Mouse (Mus musculus): Measurements from ENCODE around the gene Ttll8. TPM values are rescaled to one million over a fixed set of nuclear protein-coding genes. Genes with fewer than 3 reads are reported as not detected.

The Ttll8 gene
- polyA plus RNA-seq, 1 experiment from 2014 or later, result not detected

DNA sequence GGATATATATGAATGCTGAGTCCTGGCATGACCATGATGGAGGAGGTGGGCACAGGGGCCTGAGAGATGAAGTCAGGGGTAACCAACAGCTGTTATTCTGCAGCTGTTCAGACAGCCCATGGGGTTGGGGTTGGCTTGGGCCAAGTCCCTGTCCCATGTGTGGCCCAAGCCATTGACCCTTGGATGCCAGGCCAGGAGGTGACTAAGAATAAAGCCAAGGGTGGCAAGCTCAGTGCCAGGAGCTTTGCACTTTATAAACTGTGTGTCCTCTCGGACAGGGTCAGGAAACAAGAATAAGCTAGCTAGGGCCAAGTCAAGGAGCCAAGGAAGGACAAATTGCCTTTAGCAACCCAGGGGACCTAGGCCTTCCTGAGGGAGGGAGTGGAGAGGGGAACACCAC is 62.0 kb downstream of the Ttll8 start:
- no peaks in the 10 kb centered on the region for H3K36me3 ChIP-seq (ENCODE audit: control insufficient read depth, insufficient read depth, low read length)
- no peak for ATAC-seq (ENCODE audit: insufficient read depth, low FRiP score)

DNA sequence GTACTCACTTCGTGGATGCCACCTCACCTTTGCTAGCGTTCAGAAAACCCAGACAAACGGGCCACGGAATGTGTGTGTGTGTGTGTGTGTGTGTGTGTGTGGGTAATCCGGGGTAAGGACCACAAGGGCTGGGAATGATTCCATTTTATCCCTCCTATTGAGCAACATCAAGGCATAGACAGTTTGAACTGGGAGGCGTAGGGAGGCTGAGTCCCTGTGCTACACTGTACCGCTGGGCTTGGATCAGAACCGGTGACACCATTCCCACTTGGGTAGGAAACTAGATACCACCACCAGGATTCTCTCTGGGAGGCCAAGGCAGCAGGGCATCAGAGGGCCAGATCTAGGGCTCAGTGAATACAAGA is 62.6 kb downstream of the Ttll8 start:
- H3K9me3 ChIP-seq (replicated peaks; ENCODE audit: control insufficient read depth, low read length), result no peaks in the 10 kb centered on the region
- H3K27me3 ChIP-seq (ENCODE audit: control insufficient read depth, insufficient read depth, low read length), result no peaks in the 10 kb centered on the region
- H3K4me2 ChIP-seq (ENCODE audit: low read depth, low read length), result peak overlapping the region; percentile 91
- H3K27ac ChIP-seq (ENCODE audit: low read length), result no peak overlapping the region
- H3K4me3 ChIP-seq (replicated peaks; ENCODE audit: low read length), result peak overlapping the region; percentile 54
- 69% methylated on average over 8 of the region's 8 CpGs for WGBS
- H3K4me1 ChIP-seq (ENCODE audit: control insufficient read depth, insufficient read depth, low read length), result no peaks in the 10 kb centered on the region; the same call in 1 of the 2 replicates
- ATAC-seq (ENCODE audit: insufficient read depth, low FRiP score), result no peak
- no peak overlapping the region for H3K9ac ChIP-seq (ENCODE audit: low read length)
- no peaks in the 10 kb centered on the region for H3K36me3 ChIP-seq (ENCODE audit: control insufficient read depth, insufficient read depth, low read length)

More for the DNA sequence above, 62.0 kb downstream of the Ttll8 start:
- no peak overlapping the region for H3K9ac ChIP-seq (ENCODE audit: low read length)
- H3K4me2 ChIP-seq (ENCODE audit: low read depth, low read length), result no peak overlapping the region
- H3K27me3 ChIP-seq (ENCODE audit: control insufficient read depth, insufficient read depth, low read length), result no peaks in the 10 kb centered on the region
- no peak overlapping the region for H3K4me3 ChIP-seq (replicated peaks; ENCODE audit: low read length)
- no peaks in the 10 kb centered on the region for H3K9me3 ChIP-seq (replicated peaks; ENCODE audit: control insufficient read depth, low read length)
- no peak overlapping the region for H3K27ac ChIP-seq (ENCODE audit: low read length)
- H3K4me1 ChIP-seq (ENCODE audit: control insufficient read depth, insufficient read depth, low read length), result no peaks in the 10 kb centered on the region; the same call in 1 of the 2 replicates
- whole genome bisulfite sequencing, result 88% methylated on average over 1 of the region's 1 CpGs

DNA sequence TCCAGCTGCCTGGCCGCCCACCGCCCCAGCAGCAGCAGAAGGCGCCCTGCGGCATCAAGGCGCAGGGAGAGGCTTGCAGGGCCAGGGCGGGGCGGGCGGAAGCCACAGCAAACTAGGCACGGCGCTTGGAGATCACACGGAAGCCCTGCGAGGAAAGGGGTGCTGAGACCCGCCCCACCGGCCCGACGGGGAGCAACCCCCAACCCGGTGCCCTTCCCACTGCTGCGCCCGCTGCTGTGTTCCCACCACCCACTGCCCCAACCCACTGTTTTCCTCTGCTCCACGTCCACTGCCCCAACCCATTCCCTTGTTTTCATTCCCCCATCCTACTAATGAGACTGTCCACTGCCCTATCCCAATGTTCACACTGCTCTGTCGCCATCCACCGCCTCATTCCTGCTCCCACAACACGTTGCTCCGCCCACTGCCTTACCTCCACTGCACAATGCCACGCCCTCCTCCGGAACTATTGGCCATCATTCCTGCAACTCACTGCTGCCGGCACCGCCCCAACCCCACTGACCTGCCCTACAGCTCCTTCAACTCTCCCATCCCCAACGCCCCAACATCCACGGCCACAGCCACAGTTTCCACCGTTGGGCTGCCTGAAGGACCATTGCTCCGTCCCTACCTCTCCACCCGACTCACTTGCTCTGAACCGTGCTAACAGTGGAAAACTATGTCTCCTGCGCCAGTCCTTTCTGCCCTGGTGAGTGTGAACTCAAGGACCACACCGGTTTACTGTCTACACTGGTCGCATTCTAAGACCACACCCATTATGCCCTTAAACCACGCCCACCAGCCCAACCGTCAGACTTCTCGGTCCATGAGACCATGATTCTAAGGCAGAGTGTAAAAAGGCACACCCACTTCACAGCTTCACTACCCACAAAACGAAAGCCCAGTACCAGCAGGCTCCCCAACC is 63.2 kb downstream of the Ttll8 start:
- H3K4me3 ChIP-seq (replicated peaks; ENCODE audit: low read length), result peak overlapping the region; percentile 54
- no peaks in the 10 kb centered on the region for H3K9me3 ChIP-seq (replicated peaks; ENCODE audit: control insufficient read depth, low read length)
- no peaks in the 10 kb centered on the region for H3K36me3 ChIP-seq (ENCODE audit: control insufficient read depth, insufficient read depth, low read length)
- H3K9ac ChIP-seq (ENCODE audit: low read length), result peak overlapping the region; percentile 74
- H3K27ac ChIP-seq (ENCODE audit: low read length), result no peak overlapping the region
- no peaks in the 10 kb centered on the region for H3K27me3 ChIP-seq (ENCODE audit: control insufficient read depth, insufficient read depth, low read length)
- peak; percentile 92 for ATAC-seq (ENCODE audit: insufficient read depth, low FRiP score)
- no peaks in the 10 kb centered on the region; the same call in 1 of the 2 replicates for H3K4me1 ChIP-seq (ENCODE audit: control insufficient read depth, insufficient read depth, low read length)
- H3K4me2 ChIP-seq (ENCODE audit: low read depth, low read length), result peak overlapping the region; percentile 91
- WGBS, result 1% methylated on average over 41 of the region's 41 CpGs

DNA sequence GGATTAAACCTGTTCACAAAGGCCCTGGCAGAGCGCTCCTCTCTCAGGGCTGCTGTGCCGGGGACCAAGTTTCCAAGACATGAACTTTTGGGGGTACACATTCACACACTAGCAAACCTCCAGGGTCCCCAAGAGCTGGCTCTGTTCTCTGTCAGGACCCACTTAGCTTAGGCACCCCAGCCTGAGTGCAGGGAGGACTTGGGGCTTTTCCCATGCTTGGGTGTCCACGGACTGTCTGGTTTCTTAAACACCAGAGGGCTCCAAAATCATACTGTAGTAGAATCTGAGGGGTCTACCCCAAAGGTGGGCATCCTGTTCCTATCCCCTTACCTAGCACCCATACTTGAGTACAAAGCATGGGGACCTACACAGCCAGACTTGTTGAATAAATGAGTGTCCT is 64.2 kb downstream of the Ttll8 start:
- no peaks in the 10 kb centered on the region for H3K27me3 ChIP-seq (ENCODE audit: control insufficient read depth, insufficient read depth, low read length)
- WGBS, result 81% methylated on average over 3 of the region's 3 CpGs
- H3K9me3 ChIP-seq (replicated peaks; ENCODE audit: control insufficient read depth, low read length), result no peaks in the 10 kb centered on the region
- H3K36me3 ChIP-seq (ENCODE audit: control insufficient read depth, insufficient read depth, low read length), result no peaks in the 10 kb centered on the region
- peak overlapping the region; percentile 91; the same call in 1 of the 2 replicates for H3K4me2 ChIP-seq (ENCODE audit: low read depth, low read length)
- ATAC-seq (ENCODE audit: insufficient read depth, low FRiP score), result no peak
- no peak overlapping the region for H3K27ac ChIP-seq (ENCODE audit: low read length)
- no peaks in the 10 kb centered on the region; the same call in 1 of the 2 replicates for H3K4me1 ChIP-seq (ENCODE audit: control insufficient read depth, insufficient read depth, low read length)
- H3K9ac ChIP-seq (ENCODE audit: low read length), result peak overlapping the region; percentile 74; the same call in 1 of the 2 replicates
- H3K4me3 ChIP-seq (replicated peaks; ENCODE audit: low read length), result no peak overlapping the region

DNA sequence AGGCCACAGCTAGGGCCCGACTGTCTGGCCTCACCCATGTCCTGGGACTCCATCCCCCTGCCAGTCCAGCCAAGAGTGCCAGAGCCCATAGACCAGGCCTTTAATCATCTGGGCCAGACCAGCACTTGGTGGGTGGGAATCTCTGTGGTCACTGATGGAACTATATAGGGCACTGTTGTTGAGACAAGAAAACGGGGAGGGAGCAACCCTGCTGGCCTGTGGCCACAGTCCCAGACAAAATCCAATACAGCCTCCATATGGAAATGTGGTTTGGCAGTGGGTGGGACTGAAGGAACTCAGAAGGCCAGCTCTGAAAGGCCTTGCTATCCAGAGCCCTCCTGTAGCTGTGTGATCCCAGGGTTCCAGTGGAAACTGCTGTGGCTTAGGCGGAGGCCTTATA is 65.2 kb downstream of the Ttll8 start:
- H3K27me3 ChIP-seq (ENCODE audit: control insufficient read depth, insufficient read depth, low read length), result no peaks in the 10 kb centered on the region
- H3K4me2 ChIP-seq (ENCODE audit: low read depth, low read length), result no peak overlapping the region
- ATAC-seq (ENCODE audit: insufficient read depth, low FRiP score), result no peak
- no peak overlapping the region for H3K4me3 ChIP-seq (replicated peaks; ENCODE audit: low read length)
- WGBS, result 73% methylated on average over 3 of the region's 3 CpGs
- no peaks in the 10 kb centered on the region; the same call in 1 of the 2 replicates for H3K4me1 ChIP-seq (ENCODE audit: control insufficient read depth, insufficient read depth, low read length)
- no peaks in the 10 kb centered on the region for H3K9me3 ChIP-seq (replicated peaks; ENCODE audit: control insufficient read depth, low read length)
- H3K36me3 ChIP-seq (ENCODE audit: control insufficient read depth, insufficient read depth, low read length), result no peaks in the 10 kb centered on the region
- no peak overlapping the region for H3K9ac ChIP-seq (ENCODE audit: low read length)
- H3K27ac ChIP-seq (ENCODE audit: low read length), result no peak overlapping the region

DNA sequence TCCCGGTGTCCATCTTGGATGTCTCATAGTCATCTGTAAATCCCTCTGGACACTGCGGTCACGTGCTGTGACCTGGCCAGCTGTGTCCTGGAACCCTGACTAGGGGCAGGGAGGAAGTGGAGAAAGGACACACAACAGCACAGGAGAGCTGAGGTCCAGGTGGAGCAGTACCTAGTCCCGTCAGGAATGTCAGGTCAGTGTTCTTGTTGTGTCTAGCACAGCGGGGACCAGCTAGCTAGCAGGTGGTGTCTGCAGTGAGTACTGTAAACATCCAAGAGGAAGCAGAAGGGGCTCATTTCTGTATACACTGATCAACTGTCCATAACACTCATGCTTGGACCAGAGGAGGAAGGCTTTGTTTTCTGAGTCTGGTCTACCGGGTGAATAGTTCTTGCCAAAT is 68.8 kb downstream of the Ttll8 start:
- Histone ChIP-seq H3K36me3 (ENCODE audit: control insufficient read depth, insufficient read depth, low read length) (no peaks in the 10 kb centered on the region), H3K27ac (ENCODE audit: low read length) (no peak overlapping the region)

DNA sequence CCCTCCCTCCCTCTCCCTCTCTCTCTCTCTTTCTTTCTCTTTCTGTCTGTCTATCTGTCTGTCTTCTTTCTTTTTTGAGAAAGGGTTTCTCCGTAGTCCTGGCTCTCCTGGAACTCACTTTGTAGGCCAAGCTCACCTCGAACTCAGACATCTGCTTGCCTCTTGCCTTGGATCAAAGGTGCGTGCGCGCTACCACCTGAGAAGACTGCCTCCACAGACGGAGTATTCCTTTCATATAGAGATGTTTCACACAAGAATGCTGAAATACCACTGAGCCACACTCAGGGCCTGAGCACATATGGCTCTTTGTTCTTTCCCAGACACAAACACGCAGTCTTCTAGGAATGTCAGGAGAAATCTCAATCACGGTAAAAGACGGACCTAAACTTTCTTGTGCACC is 70.9 kb downstream of the Ttll8 start:
- Histone ChIP-seq H3K27ac (ENCODE audit: low read length) (no peak overlapping the region), H3K9ac (ENCODE audit: low read length) (no peak overlapping the region), H3K9me3 (replicated peaks; ENCODE audit: control insufficient read depth, low read length) (no peaks in the 10 kb centered on the region), H3K36me3 (ENCODE audit: control insufficient read depth, insufficient read depth, low read length) (no peaks in the 10 kb centered on the region), H3K27me3 (ENCODE audit: control insufficient read depth, insufficient read depth, low read length) (no peaks in the 10 kb centered on the region), H3K4me3 (replicated peaks; ENCODE audit: low read length) (no peak overlapping the region), H3K4me1 (ENCODE audit: control insufficient read depth, insufficient read depth, low read length) (no peaks in the 10 kb centered on the region), H3K4me2 (ENCODE audit: low read depth, low read length) (no peak overlapping the region)
- WGBS, result 79% methylated on average over 9 of the region's 9 CpGs
- ATAC-seq (ENCODE audit: insufficient read depth, low FRiP score), result no peak

More for the DNA sequence above, 68.8 kb downstream of the Ttll8 start:
- H3K4me1 ChIP-seq (ENCODE audit: control insufficient read depth, insufficient read depth, low read length), result no peaks in the 10 kb centered on the region
- H3K4me2 ChIP-seq (ENCODE audit: low read depth, low read length), result no peak overlapping the region
- H3K27me3 ChIP-seq (ENCODE audit: control insufficient read depth, insufficient read depth, low read length), result no peaks in the 10 kb centered on the region
- ATAC-seq (ENCODE audit: insufficient read depth, low FRiP score), result no peak
- H3K9me3 ChIP-seq (replicated peaks; ENCODE audit: control insufficient read depth, low read length), result no peaks in the 10 kb centered on the region
- 70% methylated on average over 6 of the region's 6 CpGs for WGBS
- no peak overlapping the region for H3K4me3 ChIP-seq (replicated peaks; ENCODE audit: low read length)
- no peak overlapping the region for H3K9ac ChIP-seq (ENCODE audit: low read length)

DNA sequence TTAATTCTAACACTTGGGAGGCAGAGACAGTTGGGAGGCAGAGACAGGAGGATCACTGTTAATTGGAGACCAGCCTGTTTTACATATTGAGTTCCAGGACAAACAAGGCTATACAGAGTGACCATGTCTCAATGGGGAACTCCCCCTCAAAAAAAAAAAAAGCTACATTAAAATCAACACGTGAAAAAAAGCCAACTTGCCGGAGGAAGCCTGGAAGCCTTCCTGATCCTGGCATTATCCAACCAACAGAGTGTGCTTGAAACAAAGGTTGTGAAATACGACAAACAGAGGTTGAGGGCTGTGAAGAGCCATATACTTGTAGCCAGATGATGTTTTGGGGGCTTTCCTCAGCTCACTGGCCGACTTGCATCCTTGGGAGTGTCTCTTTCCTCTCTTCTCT is 71.4 kb downstream of the Ttll8 start:
- Histone ChIP-seq H3K4me3 (replicated peaks; ENCODE audit: low read length) (no peak overlapping the region), H3K27me3 (ENCODE audit: control insufficient read depth, insufficient read depth, low read length) (no peaks in the 10 kb centered on the region), H3K27ac (ENCODE audit: low read length) (no peak overlapping the region), H3K9me3 (replicated peaks; ENCODE audit: control insufficient read depth, low read length) (no peaks in the 10 kb centered on the region), H3K4me1 (ENCODE audit: control insufficient read depth, insufficient read depth, low read length) (no peaks in the 10 kb centered on the region), H3K4me2 (ENCODE audit: low read depth, low read length) (no peak overlapping the region), H3K9ac (ENCODE audit: low read length) (no peak overlapping the region), H3K36me3 (ENCODE audit: control insufficient read depth, insufficient read depth, low read length) (no peaks in the 10 kb centered on the region)
- no peak for ATAC-seq (ENCODE audit: insufficient read depth, low FRiP score)
- 58% methylated on average over 4 of the region's 4 CpGs for WGBS

DNA sequence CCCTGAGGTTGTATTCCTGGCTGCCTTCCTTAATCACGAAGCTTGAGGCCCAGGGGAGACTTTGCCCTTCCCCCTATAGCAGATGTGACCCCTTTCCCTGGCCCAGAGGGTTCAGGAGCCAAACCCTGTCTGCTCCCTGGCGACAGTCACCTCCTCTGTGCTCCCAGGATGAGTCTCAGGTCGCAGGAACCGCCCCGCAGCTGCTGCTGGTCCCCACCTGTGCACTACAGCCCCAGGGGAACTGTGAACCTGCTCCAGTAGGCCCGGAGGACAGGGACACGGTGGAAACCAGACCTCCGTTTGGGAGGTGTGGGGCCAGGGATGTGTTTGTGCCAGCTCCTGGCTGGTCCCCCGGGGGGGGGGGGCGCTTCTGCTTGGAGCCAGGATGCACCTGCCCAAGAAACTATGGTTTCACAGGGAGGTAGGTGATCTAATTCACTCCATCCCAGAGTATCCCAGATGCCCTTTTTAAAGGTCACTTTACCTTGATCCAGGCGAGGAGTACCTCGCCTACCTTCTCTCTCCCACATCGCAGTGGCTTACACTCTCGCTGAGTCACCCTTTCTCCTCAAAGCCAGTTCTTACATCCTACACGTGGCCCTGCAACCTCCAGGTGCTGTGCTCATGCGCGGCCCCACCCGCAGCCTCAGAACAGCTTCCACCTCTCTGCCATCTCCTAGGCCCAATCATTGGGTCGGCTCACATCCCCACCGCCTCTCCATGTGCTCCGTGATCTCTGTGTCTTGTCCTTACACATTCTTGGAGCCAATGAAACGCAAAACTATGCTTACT is 72.8 kb downstream of the Ttll8 start:
- Histone ChIP-seq H3K4me1 (ENCODE audit: control insufficient read depth, insufficient read depth, low read length) (no peaks in the 10 kb centered on the region), H3K4me2 (ENCODE audit: low read depth, low read length) (no peak overlapping the region), H3K9ac (ENCODE audit: low read length) (no peak overlapping the region), H3K36me3 (ENCODE audit: control insufficient read depth, insufficient read depth, low read length) (no peaks in the 10 kb centered on the region), H3K27ac (ENCODE audit: low read length) (no peak overlapping the region), H3K4me3 (replicated peaks; ENCODE audit: low read length) (no peak overlapping the region), H3K9me3 (replicated peaks; ENCODE audit: control insufficient read depth, low read length) (no peaks in the 10 kb centered on the region), H3K27me3 (ENCODE audit: control insufficient read depth, insufficient read depth, low read length) (no peaks in the 10 kb centered on the region)
- 58% methylated on average over 21 of the region's 22 CpGs for WGBS
- ATAC-seq (ENCODE audit: insufficient read depth, low FRiP score), result no peak

Measured in stomach, embryonic 16.5 days (tissue).